Mouse (Mus musculus): Measurements from ENCODE around the gene Nyap1.

- TF ChIP-seq CTCF (IDR thresholded peaks at IDR 0.05; ENCODE audit: insufficient read depth, low read depth, low read length) (no peak), POLR2A (IDR thresholded peaks at IDR 0.05; ENCODE audit: insufficient read depth, low read depth, low read length) (no peak)
Measured at GRCm38 (mm10) chr5:137781661-137782060, 40.3 kb upstream of the Nyap1 start.

Measured in olfactory bulb, adult 2 months (tissue).